10 mouse cellular contexts compared by ENCODE assay signal in genomic region chr4:120948938-120949337, GRCm38 (mm10). TPM values are rescaled to one million over a fixed set of nuclear protein-coding genes. Genes with fewer than 3 reads are reported as not detected.
A peak's percentile ranks its signal among the peaks of the same experiment; 100 is the strongest.
DNase-seq lines count a peak whose midpoint lies in the region; ATAC-seq and TF ChIP-seq lines count a peak whose summit lies in the region.
"Had no signal": no experiment of that assay in that cellular context is flagged by ENCODE, and none has a peak within 500 bp of the region (broad histone marks: within the 10 kb centered on the region; RNA-seq: fewer than 3 reads in every experiment).

No protein-coding gene starts in this region.

- WGBS in embryonic facial prominence, embryonic 10.5 days: 59% methylated on average over 3 of the region's 3 CpGs
- 43% methylated on average over 3 of the region's 3 CpGs for WGBS in kidney, postnatal 0 days
- 53% methylated on average over 3 of the region's 3 CpGs for WGBS in lung, embryonic 16.5 days
- 71% methylated on average over 3 of the region's 3 CpGs for WGBS in hindbrain, embryonic 10.5 days

- TF ChIP-seq CTCF in kidney, postnatal 0 days (IDR thresholded peaks at IDR 0.05; ENCODE audit: low read depth): no peak

- H3K36me3 ChIP-seq in embryonic facial prominence, embryonic 10.5 days (replicated peaks): peaks cover 36% of the 10 kb centered on the region
- no peaks in the 10 kb centered on the region for H3K36me3 ChIP-seq in kidney, postnatal 0 days (ENCODE audit: insufficient read depth, low read length)
- peaks cover 5% of the 10 kb centered on the region; the same call in 1 of the 2 replicates for H3K36me3 ChIP-seq in lung, embryonic 16.5 days (ENCODE audit: control insufficient read depth, insufficient read depth, low read length)
- H3K36me3 ChIP-seq in hindbrain, embryonic 10.5 days: peaks cover 34% of the 10 kb centered on the region

- ATAC-seq in kidney, postnatal 0 days (replicated peaks; ENCODE audit: low FRiP score, low read depth): no peak
- ATAC-seq in lung, embryonic 16.5 days (ENCODE audit: low read depth): no peak

- H3K9me3 ChIP-seq in embryonic facial prominence, embryonic 10.5 days: no peaks in the 10 kb centered on the region
- no peaks in the 10 kb centered on the region for H3K9me3 ChIP-seq in kidney, postnatal 0 days (replicated peaks; ENCODE audit: low read length)
- no peaks in the 10 kb centered on the region for H3K9me3 ChIP-seq in lung, embryonic 16.5 days (ENCODE audit: control insufficient read depth, low read length)
- no peaks in the 10 kb centered on the region for H3K9me3 ChIP-seq in hindbrain, embryonic 10.5 days

- peaks cover 12% of the 10 kb centered on the region for H3K4me1 ChIP-seq in embryonic facial prominence, embryonic 10.5 days
- H3K4me1 ChIP-seq in kidney, postnatal 0 days (replicated peaks; ENCODE audit: insufficient read depth, low read length): no peaks in the 10 kb centered on the region
- H3K4me1 ChIP-seq in lung, embryonic 16.5 days (replicated peaks; ENCODE audit: control insufficient read depth, insufficient read depth, low read length): peaks cover 11% of the 10 kb centered on the region; the same call in 1 of the 2 replicates
- H3K4me1 ChIP-seq in hindbrain, embryonic 10.5 days (replicated peaks): peaks cover 24% of the 10 kb centered on the region; the same call in 1 of the 2 replicates

- intact Hi-C loops in gastrocnemius, postnatal 36 days (cut with DNase I): no loop called here

- DNase-seq in gastrocnemius, postnatal 10 days: peak; percentile 24
- no peak for DNase-seq in gastrocnemius, postnatal 36 days
- peak; percentile 29 for DNase-seq in embryonic facial prominence, embryonic 10.5 days (ENCODE audit: low spot score)
- peak; percentile 50 for DNase-seq in kidney, postnatal 0 days (ENCODE audit: low spot score)
- no peak for DNase-seq in retina, embryonic 14.5 days (ENCODE audit: low spot score)
- no peak for DNase-seq in ovary, adult 18-20 months (ENCODE audit: low spot score)
- DNase-seq in hindbrain, embryonic 10.5 days (ENCODE audit: low spot score): no peak
- DNase-seq: cerebellum, postnatal 14 days; right cerebral cortex, postnatal 25 days had no signal

- no peak overlapping the region for H3K9ac ChIP-seq in kidney, postnatal 0 days (ENCODE audit: low read depth, low read length)
- no peak overlapping the region for H3K9ac ChIP-seq in lung, embryonic 16.5 days (ENCODE audit: low read length)

- no peak overlapping the region for H3K27ac ChIP-seq in embryonic facial prominence, embryonic 10.5 days (replicated peaks)
- H3K27ac ChIP-seq in kidney, postnatal 0 days: peak overlapping the region; percentile 57
- H3K27ac ChIP-seq in lung, embryonic 16.5 days (ENCODE audit: low read length): peak overlapping the region; percentile 66
- H3K27ac ChIP-seq in hindbrain, embryonic 10.5 days: no peak overlapping the region

- H3K4me3 ChIP-seq in embryonic facial prominence, embryonic 10.5 days: no peak overlapping the region
- no peak overlapping the region for H3K4me3 ChIP-seq in kidney, postnatal 0 days (replicated peaks; ENCODE audit: low read depth, low read length)
- H3K4me3 ChIP-seq in lung, embryonic 16.5 days (ENCODE audit: low read length): no peak overlapping the region; the same call in 1 of the 2 replicates
- no peak overlapping the region for H3K4me3 ChIP-seq in hindbrain, embryonic 10.5 days

- peak overlapping the region; percentile 28 for H3K4me2 ChIP-seq in kidney, postnatal 0 days (ENCODE audit: low read length)
- H3K4me2 ChIP-seq in lung, embryonic 16.5 days (ENCODE audit: low read depth, low read length): peak overlapping the region; percentile 35; the same call in 1 of the 2 replicates

- no peaks in the 10 kb centered on the region for H3K27me3 ChIP-seq in embryonic facial prominence, embryonic 10.5 days (replicated peaks; ENCODE audit: low read depth, poor library complexity, severe bottlenecking)
- H3K27me3 ChIP-seq in kidney, postnatal 0 days (ENCODE audit: insufficient read depth, low read length): no peaks in the 10 kb centered on the region
- no peaks in the 10 kb centered on the region for H3K27me3 ChIP-seq in lung, embryonic 16.5 days (ENCODE audit: control insufficient read depth, insufficient read depth, low read depth, low read length)
- H3K27me3 ChIP-seq in hindbrain, embryonic 10.5 days (ENCODE audit: insufficient read depth, poor library complexity, severe bottlenecking): no peaks in the 10 kb centered on the region

RNA-seq across cellular contexts. Expression of gene Zfp69, which starts 2.6 kb away (rescaled TPM):
- total RNA-seq in gastrocnemius, postnatal 10 days (2021): 1 to 10 TPM; 2.0 to 2.7 TPM
- total RNA-seq in gastrocnemius, postnatal 36 days (2021): under 1 TPM; 0.48 to 0.59 TPM
- 11.0 and 11.8 TPM in 2 replicates for polyA plus RNA-seq in embryonic facial prominence, embryonic 10.5 days (2016; fragmentation: Nextera tagmentation; extraction: Ambion mirVana)
- 6.0 and 6.7 TPM in 2 replicates for polyA plus RNA-seq in kidney, postnatal 0 days (2015; fragmentation: Nextera tagmentation; extraction: Ambion mirVana)
- 6.8 and 7.5 TPM in 2 replicates for polyA plus RNA-seq in lung, embryonic 16.5 days (2015; fragmentation: Nextera tagmentation; extraction: Ambion mirVana)
- polyA plus RNA-seq in hindbrain, embryonic 10.5 days (2016; fragmentation: Nextera tagmentation; extraction: Ambion mirVana): 9.2 and 9.3 TPM in 2 replicates

RNA-seq across cellular contexts. Expression of gene Exo5, which starts 24.1 kb away (rescaled TPM):
- total RNA-seq in gastrocnemius, postnatal 10 days (2021): 1 to 10 TPM; 3.9 to 6.5 TPM
- total RNA-seq in gastrocnemius, postnatal 36 days (2021): 1 to 10 TPM; 1.4 TPM
- 36.0 and 41.5 TPM in 2 replicates for polyA plus RNA-seq in embryonic facial prominence, embryonic 10.5 days (2016; fragmentation: Nextera tagmentation; extraction: Ambion mirVana)
- 20.4 and 21.1 TPM in 2 replicates for polyA plus RNA-seq in kidney, postnatal 0 days (2015; fragmentation: Nextera tagmentation; extraction: Ambion mirVana)
- 26.8 and 27.2 TPM in 2 replicates for polyA plus RNA-seq in lung, embryonic 16.5 days (2015; fragmentation: Nextera tagmentation; extraction: Ambion mirVana)
- polyA plus RNA-seq in hindbrain, embryonic 10.5 days (2016; fragmentation: Nextera tagmentation; extraction: Ambion mirVana): 32.3 and 34.8 TPM in 2 replicates

Comparison
In these comparisons a context has a peak if more than half of its experiments do, and no peak if none do; other contexts are left out.
1. DNase-seq: peak in gastrocnemius, postnatal 10 days (single experiment), embryonic facial prominence, embryonic 10.5 days (single experiment) and kidney, postnatal 0 days (single experiment); none in gastrocnemius, postnatal 36 days (0 of 2), retina, embryonic 14.5 days (single experiment), ovary, adult 18-20 months (single experiment) and hindbrain, embryonic 10.5 days (single experiment).
2. H3K27ac ChIP-seq: peak in kidney, postnatal 0 days (single experiment) and lung, embryonic 16.5 days (single experiment); none in embryonic facial prominence, embryonic 10.5 days (single experiment) and hindbrain, embryonic 10.5 days (single experiment).